Mouse (Mus musculus): Measurements from ENCODE around the gene 4930548H24Rik. TPM values are rescaled to one million over a fixed set of nuclear protein-coding genes. Genes with fewer than 3 reads are reported as not detected.

The 4930548H24Rik gene
- polyA plus RNA-seq (2012; fragmentation: generic; extraction: Trizol), result 0.02 TPM
- long read RNA-seq, experiment 1, result 0 reads
- long read RNA-seq, experiment 2, result 0 reads

DNA sequence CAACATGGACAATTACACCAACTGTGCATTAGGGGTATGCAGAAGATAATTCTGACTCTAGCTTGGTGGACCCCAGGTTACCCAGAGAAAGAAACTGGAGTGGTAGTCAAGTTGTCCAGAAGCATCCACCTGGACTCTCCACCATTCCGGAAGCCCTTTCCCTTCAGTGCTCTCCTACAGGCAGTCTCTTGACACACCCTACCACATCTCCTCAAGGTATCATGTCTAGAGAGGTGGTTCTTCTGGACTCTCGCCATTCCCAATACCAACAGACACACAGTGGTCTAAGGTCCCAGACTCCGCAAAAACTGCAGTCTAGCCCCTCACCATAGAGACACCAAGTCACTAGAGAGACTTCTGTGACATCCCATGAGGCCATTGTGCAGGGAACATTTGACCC, at the start of gene 4930548H24Rik:
Gene 4930548H24Rik (plus strand): TSS at position 301 of the 400 bp plus-strand sequence.
- Histone ChIP-seq H3ac (ENCODE audit: control insufficient read depth, insufficient read length, low read depth) (no peak within 1 kb of the TSS), H3K4me3 (ENCODE audit: insufficient read depth, poor library complexity, severe bottlenecking) (no peak within 1 kb of the TSS), H3K79me3 (ENCODE audit: low read depth) (no peaks in the 10 kb centered on the region), H3K27me3 (ENCODE audit: control insufficient read depth, insufficient read depth, insufficient read length) (no peaks in the 10 kb centered on the region), H3K36me3 (ENCODE audit: control insufficient read depth, insufficient read depth) (peaks cover under 1% of the 10 kb centered on the region), H3K79me2 (ENCODE audit: control insufficient read depth, insufficient read depth) (no peaks in the 10 kb centered on the region)
- TF ChIP-seq MAX (IDR thresholded peaks at IDR 0.05), result no peak
- TF ChIP-seq CEBPB (IDR thresholded peaks at IDR 0.05; ENCODE audit: low read depth), result no peak
- no peak for TF ChIP-seq MYOD1 (IDR thresholded peaks at IDR 0.05; ENCODE audit: control insufficient read depth, insufficient read length, low read depth)
- no peak for TF ChIP-seq USF1 (IDR thresholded peaks at IDR 0.05; ENCODE audit: low read depth)
- no peak for TF ChIP-seq MYOG (IDR thresholded peaks at IDR 0.05; ENCODE audit: control insufficient read depth, extremely low read depth, insufficient read length)
- TF ChIP-seq FOSL1 (IDR thresholded peaks at IDR 0.05; ENCODE audit: insufficient read depth, low read length, poor library complexity, severe bottlenecking), result no peak
- TF ChIP-seq CTCF (IDR thresholded peaks at IDR 0.05; ENCODE audit: control insufficient read depth, insufficient read depth, insufficient read length), result no peak

DNA sequence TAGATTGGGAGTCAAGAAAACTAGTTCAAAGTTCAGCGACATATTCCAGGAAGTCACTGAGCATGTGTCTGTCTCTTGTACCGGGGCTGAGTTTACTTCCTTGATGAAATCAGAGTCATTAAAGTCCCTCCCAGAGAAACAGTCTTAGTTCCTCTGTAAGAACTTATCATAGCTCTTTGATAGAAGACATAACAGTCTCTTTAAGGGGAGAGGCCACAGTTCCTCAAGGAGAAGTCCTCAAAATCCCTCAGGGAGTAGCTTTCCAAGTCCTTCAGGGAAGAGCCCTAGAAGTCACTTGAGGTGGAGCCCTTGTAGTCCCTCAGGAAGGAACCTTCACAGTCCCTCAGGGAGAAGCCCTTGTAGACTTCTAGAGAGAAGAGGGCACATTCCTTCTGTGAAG, 34.2 kb upstream of the 4930548H24Rik start:
- no peak overlapping the region for H3K4me3 ChIP-seq (ENCODE audit: insufficient read depth, poor library complexity, severe bottlenecking)
- H3K79me3 ChIP-seq (ENCODE audit: low read depth), result peaks cover 23% of the 10 kb centered on the region

DNA sequence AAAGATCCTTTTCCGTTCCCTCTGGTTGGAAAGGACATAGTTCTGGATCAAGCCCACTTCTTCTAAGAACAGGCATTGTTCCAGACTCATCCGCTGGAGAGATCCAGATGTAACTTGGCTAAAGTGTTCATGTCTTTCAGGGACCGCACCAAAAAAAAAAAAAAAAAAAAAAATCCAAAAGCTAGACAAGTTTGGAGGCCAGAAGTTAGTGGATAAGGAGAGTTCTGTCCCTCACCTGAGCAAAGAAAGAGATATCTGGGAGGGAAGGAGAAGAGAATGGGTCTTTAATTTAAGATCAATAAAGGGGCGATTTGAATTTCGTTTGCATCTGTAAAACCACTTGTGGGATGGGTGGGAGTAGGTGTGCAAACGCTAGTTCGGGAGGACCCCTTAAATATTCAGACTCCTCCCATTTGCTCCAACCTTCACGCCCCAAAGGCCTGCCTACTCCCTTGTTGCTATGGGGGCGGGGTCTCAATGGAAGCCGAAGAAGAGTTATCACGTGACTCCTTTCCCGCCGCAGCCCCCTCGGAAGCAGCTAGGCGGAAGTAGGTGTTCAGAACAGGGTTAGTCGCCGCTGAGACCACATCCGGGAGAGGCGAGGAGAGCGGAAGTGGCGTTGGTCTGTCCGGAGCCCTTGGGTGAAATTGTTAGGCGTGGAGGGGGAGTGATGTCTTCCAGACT, 33.5 kb upstream of the 4930548H24Rik start, which contains the start of gene Zfp512:
Gene Zfp512 (plus strand): TSS at position 554 of the 684 bp plus-strand sequence.
- TF ChIP-seq CTCF (IDR thresholded peaks at IDR 0.05; ENCODE audit: control insufficient read depth, insufficient read depth, insufficient read length) (no peak), USF1 (IDR thresholded peaks at IDR 0.05; ENCODE audit: low read depth) (peak; percentile 89), MYOG (IDR thresholded peaks at IDR 0.05; ENCODE audit: control insufficient read depth, extremely low read depth, insufficient read length) (no peak), MAX (IDR thresholded peaks at IDR 0.05) (peak; percentile 52)
- peaks cover 5% of the 10 kb centered on the region for H3K36me3 ChIP-seq (ENCODE audit: control insufficient read depth, insufficient read depth)

More for the DNA sequence above, 34.2 kb upstream of the 4930548H24Rik start:
- no peaks in the 10 kb centered on the region for H3K27me3 ChIP-seq (ENCODE audit: control insufficient read depth, insufficient read depth, insufficient read length)
- peaks cover 5% of the 10 kb centered on the region for H3K36me3 ChIP-seq (ENCODE audit: control insufficient read depth, insufficient read depth)
- H3K79me2 ChIP-seq (ENCODE audit: control insufficient read depth, insufficient read depth), result peaks cover 31% of the 10 kb centered on the region
- TF ChIP-seq MYOD1 (IDR thresholded peaks at IDR 0.05; ENCODE audit: control insufficient read depth, insufficient read length, low read depth), result no peak
- no peak for TF ChIP-seq USF1 (IDR thresholded peaks at IDR 0.05; ENCODE audit: low read depth)
- no peak overlapping the region for H3ac ChIP-seq (ENCODE audit: control insufficient read depth, insufficient read length, low read depth)

DNA sequence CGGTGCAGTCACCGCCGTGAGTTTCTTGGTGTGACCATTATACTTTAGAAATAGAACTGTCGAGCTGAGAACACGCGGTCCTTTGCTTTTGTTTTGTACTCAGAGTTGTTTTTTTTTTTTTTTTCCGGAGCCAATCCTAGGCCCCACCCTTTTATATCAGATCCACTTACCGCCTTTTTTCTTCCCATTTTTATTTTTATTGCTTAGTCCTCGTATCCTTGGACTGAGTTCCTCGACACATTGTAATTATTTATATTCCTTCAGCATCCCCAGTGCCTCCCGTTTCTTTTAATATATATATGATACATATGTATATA, 33.0 kb upstream of the 4930548H24Rik start:
- H3K36me3 ChIP-seq (ENCODE audit: control insufficient read depth, insufficient read depth), result peaks cover 5% of the 10 kb centered on the region
- H3K79me3 ChIP-seq (ENCODE audit: low read depth), result peaks cover 30% of the 10 kb centered on the region
- peak overlapping the region; percentile 49 for H3ac ChIP-seq (ENCODE audit: control insufficient read depth, insufficient read length, low read depth)
- H3K27me3 ChIP-seq (ENCODE audit: control insufficient read depth, insufficient read depth, insufficient read length), result no peaks in the 10 kb centered on the region
- TF ChIP-seq MYOG (IDR thresholded peaks at IDR 0.05; ENCODE audit: control insufficient read depth, extremely low read depth, insufficient read length) (no peak), FOSL1 (IDR thresholded peaks at IDR 0.05; ENCODE audit: insufficient read depth, low read length, poor library complexity, severe bottlenecking) (no peak), CEBPB (IDR thresholded peaks at IDR 0.05; ENCODE audit: low read depth) (no peak), MAX (IDR thresholded peaks at IDR 0.05) (no peak), MYOD1 (IDR thresholded peaks at IDR 0.05; ENCODE audit: control insufficient read depth, insufficient read length, low read depth) (no peak), CTCF (IDR thresholded peaks at IDR 0.05; ENCODE audit: control insufficient read depth, insufficient read depth, insufficient read length) (no peak), USF1 (IDR thresholded peaks at IDR 0.05; ENCODE audit: low read depth) (no peak)
- H3K79me2 ChIP-seq (ENCODE audit: control insufficient read depth, insufficient read depth), result peaks cover 43% of the 10 kb centered on the region
- peak overlapping the region; percentile 49 for H3K4me3 ChIP-seq (ENCODE audit: insufficient read depth, poor library complexity, severe bottlenecking)

More for the DNA sequence above, 33.5 kb upstream of the 4930548H24Rik start, which contains the start of gene Zfp512:
- Histone ChIP-seq H3K4me3 (ENCODE audit: insufficient read depth, poor library complexity, severe bottlenecking) (peak within 1 kb of the TSS; percentile 49), H3K27me3 (ENCODE audit: control insufficient read depth, insufficient read depth, insufficient read length) (no peaks in the 10 kb centered on the region), H3ac (ENCODE audit: control insufficient read depth, insufficient read length, low read depth) (peak within 1 kb of the TSS; percentile 49), H3K79me3 (ENCODE audit: low read depth) (peaks cover 27% of the 10 kb centered on the region), H3K79me2 (ENCODE audit: control insufficient read depth, insufficient read depth) (peaks cover 38% of the 10 kb centered on the region)

DNA sequence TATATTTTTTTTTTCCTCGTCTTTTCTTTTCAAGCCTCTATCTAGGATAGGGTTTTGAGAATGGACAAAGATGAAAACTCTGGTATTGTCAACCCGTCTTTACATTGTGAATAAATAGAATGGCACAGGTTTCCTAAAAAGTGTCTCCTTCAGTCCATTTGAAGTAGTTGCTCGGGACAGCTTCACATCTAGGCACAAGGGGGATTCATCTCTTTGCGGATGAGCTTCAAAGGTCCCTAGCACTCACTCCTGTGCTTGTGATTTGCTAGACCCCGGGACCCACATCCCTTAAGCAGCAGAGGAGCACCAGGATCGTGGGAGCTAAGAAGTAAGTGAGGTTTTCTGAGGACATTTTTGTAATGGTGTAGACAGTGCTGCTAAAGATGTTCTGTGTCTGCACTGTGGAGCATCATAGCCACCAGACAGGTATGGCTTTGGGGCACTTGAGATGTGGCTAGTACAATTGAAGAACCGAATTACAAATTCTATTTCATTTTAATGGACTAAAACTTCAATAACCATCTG, 32.6 kb upstream of the 4930548H24Rik start:
- H3K79me2 ChIP-seq (ENCODE audit: control insufficient read depth, insufficient read depth), result peaks cover 48% of the 10 kb centered on the region
- peaks cover 5% of the 10 kb centered on the region for H3K36me3 ChIP-seq (ENCODE audit: control insufficient read depth, insufficient read depth)
- H3K4me3 ChIP-seq (ENCODE audit: insufficient read depth, poor library complexity, severe bottlenecking), result peak overlapping the region; percentile 49
- H3K79me3 ChIP-seq (ENCODE audit: low read depth), result peaks cover 30% of the 10 kb centered on the region
- H3ac ChIP-seq (ENCODE audit: control insufficient read depth, insufficient read length, low read depth), result peak overlapping the region; percentile 38
- no peaks in the 10 kb centered on the region for H3K27me3 ChIP-seq (ENCODE audit: control insufficient read depth, insufficient read depth, insufficient read length)
- TF ChIP-seq MYOD1 (IDR thresholded peaks at IDR 0.05; ENCODE audit: control insufficient read depth, insufficient read length, low read depth) (no peak), MAX (IDR thresholded peaks at IDR 0.05) (no peak), USF1 (IDR thresholded peaks at IDR 0.05; ENCODE audit: low read depth) (no peak), CTCF (IDR thresholded peaks at IDR 0.05; ENCODE audit: control insufficient read depth, insufficient read depth, insufficient read length) (no peak), MYOG (IDR thresholded peaks at IDR 0.05; ENCODE audit: control insufficient read depth, extremely low read depth, insufficient read length) (no peak), CEBPB (IDR thresholded peaks at IDR 0.05; ENCODE audit: low read depth) (no peak), FOSL1 (IDR thresholded peaks at IDR 0.05; ENCODE audit: insufficient read depth, low read length, poor library complexity, severe bottlenecking) (no peak)

Measured in C2C12 (cell line).